8 mouse cellular contexts compared by ENCODE assay signal in the genomic region with DNA sequence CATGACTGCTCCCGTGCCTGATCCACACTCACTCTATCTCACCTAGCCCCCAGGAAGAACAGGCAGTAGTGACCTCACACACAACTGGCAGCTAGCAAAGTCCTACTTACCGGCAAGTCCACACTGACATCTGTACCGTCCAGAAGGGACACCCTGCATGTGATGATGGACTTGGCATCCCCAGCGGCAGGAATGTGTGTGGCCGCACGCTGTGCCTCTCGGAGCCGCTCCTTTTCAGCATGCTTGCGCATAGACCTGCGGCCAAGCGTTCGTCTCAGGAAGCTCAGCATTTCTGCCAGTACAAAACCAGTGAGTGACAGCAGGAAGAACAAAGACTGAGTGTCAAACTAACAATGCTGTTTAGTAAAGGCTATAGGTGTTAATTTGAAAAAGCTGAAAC. TPM values are rescaled to one million over a fixed set of nuclear protein-coding genes. Genes with fewer than 3 reads are reported as not detected.
DNase-seq lines count a peak whose midpoint lies in the region; ATAC-seq and TF ChIP-seq lines count a peak whose summit lies in the region.

No protein-coding gene starts in this region.

- H3K4me2 ChIP-seq in heart, embryonic 11.5 days, result peak overlapping the region; percentile 11; the same call in 1 of the 2 replicates

- H3K36me3 ChIP-seq in heart, embryonic 11.5 days (ENCODE audit: control insufficient read depth, insufficient read depth, low read length), result no peaks in the 10 kb centered on the region

- no peak overlapping the region for H3K9ac ChIP-seq in heart, embryonic 11.5 days (ENCODE audit: low read depth, low read length)

- no peaks in the 10 kb centered on the region for H3K9me3 ChIP-seq in heart, embryonic 11.5 days (replicated peaks; ENCODE audit: control insufficient read depth, low read length)

- H3K4me1 ChIP-seq in cerebellum, adult 2 months (ENCODE audit: control insufficient read depth, insufficient read depth, low read length), result peaks cover 4% of the 10 kb centered on the region; the same call in 1 of the 2 replicates
- H3K4me1 ChIP-seq in heart, embryonic 11.5 days (ENCODE audit: control insufficient read depth, insufficient read depth, low read length), result peaks cover 13% of the 10 kb centered on the region

- H3K27ac ChIP-seq in cerebellum, adult 2 months (ENCODE audit: insufficient read depth, low read length), result no peak overlapping the region
- no peak overlapping the region for H3K27ac ChIP-seq in heart, embryonic 11.5 days (ENCODE audit: low read depth, low read length)

- peak; percentile 36 for ATAC-seq in cerebellum, adult (ENCODE audit: insufficient number of reproducible peaks, low FRiP score, low TSS enrichment)
- no peak for ATAC-seq in heart, embryonic 11.5 days (replicated peaks; ENCODE audit: insufficient number of reproducible peaks, low FRiP score, low TSS enrichment)

- no peaks in the 10 kb centered on the region for H3K27me3 ChIP-seq in cerebellum, adult 2 months (ENCODE audit: control insufficient read depth, insufficient read depth, low read length)
- no peaks in the 10 kb centered on the region for H3K27me3 ChIP-seq in heart, embryonic 11.5 days (ENCODE audit: control insufficient read depth, insufficient read depth, low read length)

- no peak overlapping the region for H3K4me3 ChIP-seq in cerebellum, adult 2 months (replicated peaks; ENCODE audit: insufficient read depth, low read depth, low read length)
- no peak overlapping the region for H3K4me3 ChIP-seq in heart, embryonic 11.5 days (ENCODE audit: low read depth, low read length)

- DNase-seq in cerebellum, adult 11 months, result no peak
- peak; percentile 21 to 24 for DNase-seq in cerebellum, adult 2 months
- DNase-seq in kidney, postnatal 14 days, result peak; percentile 75
- DNase-seq in yolk sac, embryonic 10.5 days (ENCODE audit: low spot score), result peak; percentile 53
- no peak for DNase-seq in urinary bladder, postnatal 4 days (ENCODE audit: low spot score in 2 of 2)
- DNase-seq in thymus, postnatal 25 days, result no peak

- WGBS in cerebellum, adult 2 months, result 10% methylated on average over 12 of the region's 12 CpGs
- 46% methylated on average over 12 of the region's 12 CpGs for WGBS in heart, embryonic 11.5 days (ENCODE audit: insufficient replicate concordance)

- no peak for TF ChIP-seq CTCF in cerebellum, adult 2 months (IDR thresholded peaks at IDR 0.05; ENCODE audit: borderline replicate concordance, insufficient read depth, low read depth, low read length)

- no peak for TF ChIP-seq POLR2A in cerebellum, adult 2 months (IDR thresholded peaks at IDR 0.05; ENCODE audit: borderline replicate concordance, insufficient read depth, low read length)

RNA-seq across cellular contexts. Expression of a gene that starts 6.4 kb away (rescaled TPM):
- polyA plus RNA-seq in cerebellum, adult 2 months (2012; rRNA removed), result 4.7 and 5.4 TPM in 2 replicates
- 24.4 and 29.6 TPM in 2 replicates for polyA plus RNA-seq in heart, embryonic 11.5 days (2014; fragmentation: Nextera tagmentation; extraction: Ambion mirVana)

Comparison
In these comparisons a context has a peak if more than half of its experiments do, and no peak if none do; other contexts are left out.
1. DNase-seq: peak in cerebellum, adult 2 months (2 of 2), kidney, postnatal 14 days (single experiment) and yolk sac, embryonic 10.5 days (single experiment); none in cerebellum, adult 11 months (single experiment), urinary bladder, postnatal 4 days (0 of 2) and thymus, postnatal 25 days (single experiment).